Mouse (Mus musculus): ENCODE data around the gene Tbc1d9b. TPM values are rescaled to one million over a fixed set of nuclear protein-coding genes. Genes with fewer than 3 reads are reported as not detected.
"Not testable (repeated sequence)": the region's sequence is repeated elsewhere in the genome, so short reads cannot be mapped to it uniquely, and the experiment has no call there.

Gene Tbc1d9b
- polyA plus RNA-seq, 1 experiment from 2014 or later: 13.1 TPM

GRCm38 (mm10) chr11:50099692-50100091 is 31.5 kb upstream of the Tbc1d9b start:
- no peak overlapping the region for H3K9ac ChIP-seq (ENCODE audit: low read depth, low read length)
- H3K4me3 ChIP-seq (ENCODE audit: low read depth, low read length): no peak overlapping the region
- H3K27me3 ChIP-seq (ENCODE audit: control insufficient read depth, insufficient read depth, low read depth, low read length): no peaks in the 10 kb centered on the region
- no peak overlapping the region for H3K4me2 ChIP-seq (ENCODE audit: low read depth, low read length)
- no peaks in the 10 kb centered on the region for H3K36me3 ChIP-seq (ENCODE audit: control insufficient read depth, insufficient read depth)
- H3K27ac ChIP-seq (ENCODE audit: low read length): no peak overlapping the region
- 63% methylated on average over 2 of the region's 2 CpGs for WGBS (ENCODE audit: insufficient replicate concordance)
- peaks cover 6% of the 10 kb centered on the region; the same call in 1 of the 2 replicates for H3K4me1 ChIP-seq (ENCODE audit: control insufficient read depth, low read depth, low read length)
- H3K9me3 ChIP-seq (replicated peaks; ENCODE audit: control insufficient read depth, low read length): no peaks in the 10 kb centered on the region
- ATAC-seq (ENCODE audit: low read depth): no peak

- ATAC-seq (ENCODE audit: low read depth): no peak
- WGBS (ENCODE audit: insufficient replicate concordance): 47% methylated on average over 2 of the region's 2 CpGs
- Histone ChIP-seq H3K4me2 (ENCODE audit: low read depth, low read length) (no peak overlapping the region), H3K36me3 (ENCODE audit: control insufficient read depth, insufficient read depth) (no peaks in the 10 kb centered on the region), H3K4me1 (ENCODE audit: control insufficient read depth, low read depth, low read length) (peaks cover 6% of the 10 kb centered on the region), H3K4me3 (ENCODE audit: low read depth, low read length) (no peak overlapping the region), H3K9me3 (replicated peaks; ENCODE audit: control insufficient read depth, low read length) (no peaks in the 10 kb centered on the region), H3K27me3 (ENCODE audit: control insufficient read depth, insufficient read depth, low read depth, low read length) (no peaks in the 10 kb centered on the region), H3K27ac (ENCODE audit: low read length) (no peak overlapping the region), H3K9ac (ENCODE audit: low read depth, low read length) (no peak overlapping the region)
These were observed 30.5 kb upstream of the Tbc1d9b start for GRCm38 (mm10) chr11:50100548-50101307.

GRCm38 (mm10) chr11:50101962-50102361 is 29.2 kb upstream of the Tbc1d9b start:
- not testable (repeated sequence) for H3K27ac ChIP-seq (ENCODE audit: low read length); ATAC-seq (ENCODE audit: low read depth); H3K4me2 ChIP-seq (ENCODE audit: low read depth, low read length); H3K9me3 ChIP-seq (replicated peaks; ENCODE audit: control insufficient read depth, low read length); H3K27me3 ChIP-seq (ENCODE audit: control insufficient read depth, insufficient read depth, low read depth, low read length); H3K36me3 ChIP-seq (ENCODE audit: control insufficient read depth, insufficient read depth); H3K9ac ChIP-seq (ENCODE audit: low read depth, low read length); H3K4me3 ChIP-seq (ENCODE audit: low read depth, low read length)
- H3K4me1 ChIP-seq (ENCODE audit: control insufficient read depth, low read depth, low read length): peaks cover 11% of the 10 kb centered on the region
- 56% methylated on average over 4 of the region's 4 CpGs for WGBS (ENCODE audit: insufficient replicate concordance)

GRCm38 (mm10) chr11:50104016-50104415 is 27.2 kb upstream of the Tbc1d9b start:
- WGBS (ENCODE audit: insufficient replicate concordance): 67% methylated on average over 6 of the region's 6 CpGs

GRCm38 (mm10) chr11:50105237-50105636 is 26.0 kb upstream of the Tbc1d9b start:
- 50% methylated on average over 5 of the region's 5 CpGs for WGBS (ENCODE audit: insufficient replicate concordance)
- peaks cover 19% of the 10 kb centered on the region for H3K4me1 ChIP-seq (ENCODE audit: control insufficient read depth, low read depth, low read length)
- no peaks in the 10 kb centered on the region for H3K9me3 ChIP-seq (replicated peaks; ENCODE audit: control insufficient read depth, low read length)
- no peaks in the 10 kb centered on the region for H3K36me3 ChIP-seq (ENCODE audit: control insufficient read depth, insufficient read depth)
- H3K4me3 ChIP-seq (ENCODE audit: low read depth, low read length): no peak overlapping the region
- ATAC-seq (ENCODE audit: low read depth): no peak
- H3K27me3 ChIP-seq (ENCODE audit: control insufficient read depth, insufficient read depth, low read depth, low read length): no peaks in the 10 kb centered on the region
- no peak overlapping the region for H3K9ac ChIP-seq (ENCODE audit: low read depth, low read length)
- H3K27ac ChIP-seq (ENCODE audit: low read length): no peak overlapping the region
- H3K4me2 ChIP-seq (ENCODE audit: low read depth, low read length): no peak overlapping the region

More at GRCm38 (mm10) chr11:50104016-50104415, 27.2 kb upstream of the Tbc1d9b start:
- Histone ChIP-seq H3K27me3 (ENCODE audit: control insufficient read depth, insufficient read depth, low read depth, low read length) (no peaks in the 10 kb centered on the region), H3K4me2 (ENCODE audit: low read depth, low read length) (no peak overlapping the region), H3K9me3 (replicated peaks; ENCODE audit: control insufficient read depth, low read length) (no peaks in the 10 kb centered on the region), H3K4me1 (ENCODE audit: control insufficient read depth, low read depth, low read length) (peaks cover 18% of the 10 kb centered on the region), H3K36me3 (ENCODE audit: control insufficient read depth, insufficient read depth) (no peaks in the 10 kb centered on the region), H3K4me3 (ENCODE audit: low read depth, low read length) (no peak overlapping the region), H3K27ac (ENCODE audit: low read length) (no peak overlapping the region), H3K9ac (ENCODE audit: low read depth, low read length) (no peak overlapping the region)
- peak; percentile 53 for ATAC-seq (ENCODE audit: low read depth)

GRCm38 (mm10) chr11:50106024-50106423 is 25.2 kb upstream of the Tbc1d9b start:
- Histone ChIP-seq H3K36me3 (ENCODE audit: control insufficient read depth, insufficient read depth) (no peaks in the 10 kb centered on the region), H3K27ac (ENCODE audit: low read length) (no peak overlapping the region), H3K27me3 (ENCODE audit: control insufficient read depth, insufficient read depth, low read depth, low read length) (no peaks in the 10 kb centered on the region), H3K4me1 (ENCODE audit: control insufficient read depth, low read depth, low read length) (peaks cover 19% of the 10 kb centered on the region), H3K9ac (ENCODE audit: low read depth, low read length) (no peak overlapping the region), H3K9me3 (replicated peaks; ENCODE audit: control insufficient read depth, low read length) (no peaks in the 10 kb centered on the region), H3K4me2 (ENCODE audit: low read depth, low read length) (no peak overlapping the region), H3K4me3 (ENCODE audit: low read depth, low read length) (no peak overlapping the region)
- 57% methylated on average over 7 of the region's 7 CpGs for WGBS (ENCODE audit: insufficient replicate concordance)
- no peak for ATAC-seq (ENCODE audit: low read depth)

GRCm38 (mm10) chr11:50108823-50109244 is 22.4 kb upstream of the Tbc1d9b start:
- peaks cover 16% of the 10 kb centered on the region for H3K4me1 ChIP-seq (ENCODE audit: control insufficient read depth, low read depth, low read length)
- 30% methylated on average over 8 of the region's 8 CpGs for WGBS (ENCODE audit: insufficient replicate concordance)
- no peaks in the 10 kb centered on the region for H3K27me3 ChIP-seq (ENCODE audit: control insufficient read depth, insufficient read depth, low read depth, low read length)
- no peak overlapping the region for H3K4me3 ChIP-seq (ENCODE audit: low read depth, low read length)
- H3K36me3 ChIP-seq (ENCODE audit: control insufficient read depth, insufficient read depth): no peaks in the 10 kb centered on the region
- H3K4me2 ChIP-seq (ENCODE audit: low read depth, low read length): no peak overlapping the region
- H3K9me3 ChIP-seq (replicated peaks; ENCODE audit: control insufficient read depth, low read length): no peaks in the 10 kb centered on the region
- peak; percentile 69 for ATAC-seq (ENCODE audit: low read depth)
- no peak overlapping the region for H3K9ac ChIP-seq (ENCODE audit: low read depth, low read length)
- H3K27ac ChIP-seq (ENCODE audit: low read length): peak overlapping the region; percentile 60

- 9% methylated on average over 5 of the region's 5 CpGs for WGBS (ENCODE audit: insufficient replicate concordance)
- H3K36me3 ChIP-seq (ENCODE audit: control insufficient read depth, insufficient read depth): no peaks in the 10 kb centered on the region
- H3K27ac ChIP-seq (ENCODE audit: low read length): no peak overlapping the region
- no peak overlapping the region for H3K4me3 ChIP-seq (ENCODE audit: low read depth, low read length)
- 0 out of 2 replicates have a peak, but pooled peaks have one; percentile 45 for ATAC-seq (ENCODE audit: low read depth)
- H3K9ac ChIP-seq (ENCODE audit: low read depth, low read length): no peak overlapping the region
- H3K4me1 ChIP-seq (ENCODE audit: control insufficient read depth, low read depth, low read length): no peaks in the 10 kb centered on the region; the same call in 1 of the 2 replicates
- no peak overlapping the region for H3K4me2 ChIP-seq (ENCODE audit: low read depth, low read length)
- no peaks in the 10 kb centered on the region for H3K9me3 ChIP-seq (replicated peaks; ENCODE audit: control insufficient read depth, low read length)
- H3K27me3 ChIP-seq (ENCODE audit: control insufficient read depth, insufficient read depth, low read depth, low read length): no peaks in the 10 kb centered on the region
These were observed 16.9 kb upstream of the Tbc1d9b start for GRCm38 (mm10) chr11:50114329-50114728.

- H3K4me3 ChIP-seq (ENCODE audit: low read depth, low read length): no peak overlapping the region
- H3K9me3 ChIP-seq (replicated peaks; ENCODE audit: control insufficient read depth, low read length): no peaks in the 10 kb centered on the region
- 77% methylated on average over 8 of the region's 8 CpGs for WGBS (ENCODE audit: insufficient replicate concordance)
- no peak overlapping the region for H3K4me2 ChIP-seq (ENCODE audit: low read depth, low read length)
- H3K4me1 ChIP-seq (ENCODE audit: control insufficient read depth, low read depth, low read length): no peaks in the 10 kb centered on the region
- no peaks in the 10 kb centered on the region for H3K27me3 ChIP-seq (ENCODE audit: control insufficient read depth, insufficient read depth, low read depth, low read length)
- H3K27ac ChIP-seq (ENCODE audit: low read length): no peak overlapping the region
- H3K36me3 ChIP-seq (ENCODE audit: control insufficient read depth, insufficient read depth): no peaks in the 10 kb centered on the region
- no peak overlapping the region for H3K9ac ChIP-seq (ENCODE audit: low read depth, low read length)
- ATAC-seq (ENCODE audit: low read depth): no peak
These were observed 8.5 kb upstream of the Tbc1d9b start for GRCm38 (mm10) chr11:50122631-50123081.
